Mouse (Mus musculus) kidney, adult 18-20 months (tissue): ENCODE measurements at regions not wholly inside any gene's neighbourhood (a gene's known extent, or its start where the extent isn't known, plus 50 kb on each side); places are given as distances from the start of the nearest gene placed in this dataset.

Experiments
- DNase-seq: peaks from one replicate; pipeline ENCODE4 v3.0.0; 2021

DNA sequence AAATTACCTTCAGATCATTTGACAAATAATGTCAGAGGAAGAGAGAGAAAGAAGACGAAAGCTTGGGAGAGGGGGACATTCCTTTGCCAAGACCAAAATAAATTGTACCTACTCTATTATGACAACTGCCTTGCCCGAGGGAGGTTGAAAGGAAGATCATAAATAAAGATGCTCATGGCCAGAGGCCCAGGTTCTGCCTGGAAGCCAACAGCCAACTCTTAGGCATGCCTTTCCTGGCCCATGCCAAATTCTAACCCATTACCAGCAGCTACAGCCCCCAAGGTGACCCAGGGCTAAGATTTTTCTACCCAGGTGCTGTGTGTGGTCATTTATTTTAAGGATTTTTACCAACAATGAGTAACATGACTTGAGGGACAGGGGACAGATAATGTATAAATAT is 54.9 kb downstream of the Cbln1 start:
- no peak for DNase-seq

DNA sequence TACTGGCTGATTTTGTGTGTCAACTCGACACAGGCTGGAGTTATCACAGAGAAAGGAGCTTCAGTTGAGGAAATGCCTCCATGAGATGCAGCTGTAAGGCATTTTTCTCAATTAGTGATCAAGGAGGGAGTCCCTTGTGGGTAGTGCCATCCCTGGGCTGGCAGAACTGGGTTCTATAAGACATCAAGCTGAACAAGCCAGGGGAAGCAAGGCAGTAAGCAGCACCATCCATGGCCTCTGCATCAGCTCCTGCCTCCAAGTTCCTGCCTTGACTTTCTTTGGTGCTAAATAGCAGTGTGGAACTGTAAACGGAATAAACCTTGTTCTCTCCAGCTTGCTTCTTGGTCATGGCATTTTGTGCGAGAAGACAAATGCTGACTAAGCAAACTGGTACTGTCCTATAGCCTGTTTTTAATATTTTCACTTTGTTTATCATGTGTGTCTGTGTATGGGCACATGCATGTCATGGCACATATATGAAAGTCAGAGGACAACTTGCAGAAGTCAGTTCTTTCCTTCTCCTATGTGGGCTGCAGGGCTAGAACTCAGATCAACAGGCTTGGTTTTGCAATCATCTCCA is 57.3 kb downstream of the Cbln1 start:
- no peak for DNase-seq

DNA sequence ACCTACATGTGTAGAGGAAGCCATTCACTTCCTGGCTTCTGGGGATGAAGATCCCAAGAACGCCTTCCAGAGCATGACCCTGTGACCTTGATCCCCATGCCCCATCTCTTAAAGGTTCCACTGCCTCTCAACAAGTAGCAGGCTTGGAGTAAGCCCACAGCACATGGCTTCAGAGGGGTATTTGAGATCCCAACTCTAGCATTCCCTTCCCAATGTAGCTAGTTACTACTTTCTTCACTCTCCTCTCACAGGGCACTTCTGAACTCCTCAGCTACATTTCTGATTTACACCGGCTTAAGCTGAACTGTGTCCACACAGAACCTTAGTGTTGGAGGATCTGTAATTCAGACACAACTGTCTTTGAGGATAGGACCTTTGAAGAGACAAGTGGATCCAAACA is 83.4 kb downstream of the Cbln1 start:
- DNase-seq: no peak

DNA sequence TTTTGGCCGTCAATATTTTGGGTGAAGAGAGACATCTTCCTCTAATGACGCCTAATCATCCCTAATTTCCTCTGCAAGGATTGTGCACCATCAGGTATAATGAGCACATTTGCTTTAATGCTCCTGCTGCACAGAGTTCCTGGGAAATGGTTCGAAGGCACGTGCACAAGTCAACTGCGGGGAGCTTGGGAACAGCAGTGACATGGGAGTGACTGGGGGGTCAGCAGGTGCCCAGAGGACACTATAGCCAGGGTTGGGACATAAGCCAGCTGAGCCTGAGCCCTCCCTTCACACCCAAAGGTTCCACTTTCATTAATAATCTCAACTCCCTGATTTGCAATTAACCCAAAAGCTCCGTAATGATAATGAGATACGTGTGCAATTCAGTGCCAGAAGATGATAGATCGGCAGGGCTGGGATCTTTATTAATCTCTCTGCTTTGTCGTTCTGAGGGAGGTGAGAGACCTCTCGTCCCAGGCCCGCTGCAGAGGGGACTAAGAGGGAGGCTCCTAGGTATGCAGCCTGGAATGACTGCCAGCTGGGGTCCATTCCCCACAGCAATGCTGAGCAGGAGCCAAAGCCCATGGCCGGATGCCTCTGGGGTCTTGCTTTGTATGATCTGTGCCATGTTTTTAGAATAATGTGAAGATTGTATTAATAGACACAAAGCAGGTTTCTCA is 88.7 kb downstream of the Cbln1 start:
- DNase-seq: no peak

DNA sequence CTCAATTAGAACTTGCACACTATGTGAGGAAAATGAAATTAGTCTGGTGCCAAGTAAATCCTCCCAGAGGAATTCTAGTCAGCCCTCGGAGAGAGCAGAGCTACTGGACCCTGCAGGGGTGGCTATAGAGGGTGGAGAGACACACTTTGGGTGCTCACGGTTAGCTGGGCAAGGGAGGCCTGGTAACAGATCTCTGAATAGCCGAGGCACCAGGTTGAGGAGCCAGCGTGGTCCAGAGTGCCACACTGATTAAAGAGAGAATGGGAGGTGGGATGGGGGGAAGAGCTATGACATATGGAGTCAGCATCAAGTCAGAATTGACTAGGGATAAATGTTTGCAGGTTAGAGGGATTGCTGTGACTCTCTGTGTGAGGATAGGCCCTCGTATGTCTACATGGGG is 90.1 kb downstream of the Cbln1 start:
- DNase-seq: no peak

DNA sequence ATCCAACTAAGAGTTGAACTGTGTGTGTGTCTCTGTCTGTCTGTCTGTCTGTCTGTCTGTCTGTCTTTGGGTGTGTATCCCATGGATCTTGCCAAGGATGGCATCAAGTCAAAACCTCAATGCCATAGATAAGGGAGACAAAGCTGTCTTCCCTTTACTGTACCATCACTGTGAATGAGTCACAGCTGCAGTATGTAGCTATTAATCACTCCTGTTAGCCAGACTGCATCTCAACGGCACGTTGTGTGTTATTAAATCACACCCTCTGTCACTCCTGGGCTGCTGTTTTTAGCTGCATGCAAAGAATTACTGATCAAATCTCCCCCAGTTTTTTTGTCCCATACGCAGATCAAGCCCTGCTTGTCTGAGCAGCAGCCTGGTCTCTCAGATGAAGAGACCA is 91.6 kb downstream of the Cbln1 start:
- no peak for DNase-seq

DNA sequence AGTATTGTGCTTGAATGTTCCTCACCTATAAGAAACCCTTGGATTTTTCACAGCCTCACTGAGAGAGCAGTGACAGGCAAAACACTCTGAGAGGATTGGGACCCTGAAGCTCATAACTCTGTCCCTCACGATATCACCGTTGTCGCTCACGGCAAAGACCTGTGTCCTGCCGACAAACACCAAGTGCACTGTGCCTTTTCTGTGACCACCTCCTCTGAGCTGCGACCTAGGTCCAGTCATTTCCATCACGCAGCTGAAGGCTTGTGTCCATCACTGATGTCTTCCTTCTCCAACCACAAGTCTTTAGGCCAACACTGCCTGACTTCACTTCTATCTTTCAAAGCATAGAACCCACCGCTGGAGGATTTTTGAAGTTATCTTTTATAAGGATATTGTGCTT is 93.1 kb downstream of the Cbln1 start:
- DNase-seq: no peak

DNA sequence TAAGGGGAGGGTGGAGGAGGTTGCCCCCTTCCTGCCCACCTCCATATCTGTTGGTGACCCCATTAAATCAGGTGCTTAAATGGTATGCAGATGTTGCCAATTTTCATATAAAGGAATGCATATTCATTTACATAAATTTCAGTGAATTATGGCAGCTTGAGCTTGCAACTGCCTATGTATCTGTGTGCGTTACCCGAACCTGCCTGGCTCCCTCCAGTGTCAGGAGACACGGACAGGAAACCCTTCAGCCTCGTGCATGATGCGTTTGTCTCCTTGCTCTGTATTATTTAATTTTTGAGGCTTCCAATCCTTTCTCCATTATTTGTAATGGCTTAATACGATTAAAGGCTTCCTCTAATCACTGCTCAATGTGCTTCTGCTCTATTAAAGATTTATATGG is 98.4 kb downstream of the Cbln1 start:
- no peak for DNase-seq

DNA sequence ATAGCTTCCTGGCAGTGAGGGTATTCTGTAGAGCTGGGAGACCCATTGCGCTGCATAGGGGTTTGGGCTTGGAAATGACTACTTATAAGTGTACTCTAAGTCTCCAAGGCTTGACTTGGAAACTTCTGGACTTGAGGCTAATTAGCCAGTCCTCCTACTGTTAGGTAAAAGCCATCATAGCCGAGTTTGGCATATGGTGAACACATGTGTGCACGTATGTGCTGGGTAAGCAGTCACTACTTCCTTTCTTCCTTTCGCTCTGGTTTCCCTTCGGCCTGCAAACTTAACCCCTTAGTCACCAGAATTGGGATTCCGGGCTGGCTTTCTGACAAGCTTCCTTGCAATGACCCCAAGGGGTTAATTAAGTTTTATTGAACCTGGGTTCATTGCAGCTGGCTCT is 98.9 kb downstream of the Cbln1 start:
- DNase-seq: no peak

DNA sequence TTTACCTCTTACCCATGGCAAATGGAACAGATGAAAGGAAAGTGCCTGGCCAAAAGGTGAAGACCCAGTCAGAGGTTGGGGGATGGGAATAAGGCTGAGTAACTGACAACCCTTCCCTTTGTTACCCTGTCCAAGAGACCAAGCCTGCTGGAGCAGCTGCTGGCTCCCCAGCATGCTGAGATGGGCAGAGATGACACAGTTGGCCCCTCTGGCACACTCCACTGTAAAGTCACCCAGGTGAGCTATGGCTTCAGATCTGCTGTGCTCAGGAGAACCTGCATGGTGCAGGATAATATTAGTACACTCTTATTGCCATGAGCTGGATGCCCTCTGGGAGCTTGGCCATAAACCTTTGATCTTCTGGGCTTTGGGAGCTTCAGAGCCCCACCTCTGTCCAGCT is 100.3 kb downstream of the Cbln1 start:
- no peak for DNase-seq

DNA sequence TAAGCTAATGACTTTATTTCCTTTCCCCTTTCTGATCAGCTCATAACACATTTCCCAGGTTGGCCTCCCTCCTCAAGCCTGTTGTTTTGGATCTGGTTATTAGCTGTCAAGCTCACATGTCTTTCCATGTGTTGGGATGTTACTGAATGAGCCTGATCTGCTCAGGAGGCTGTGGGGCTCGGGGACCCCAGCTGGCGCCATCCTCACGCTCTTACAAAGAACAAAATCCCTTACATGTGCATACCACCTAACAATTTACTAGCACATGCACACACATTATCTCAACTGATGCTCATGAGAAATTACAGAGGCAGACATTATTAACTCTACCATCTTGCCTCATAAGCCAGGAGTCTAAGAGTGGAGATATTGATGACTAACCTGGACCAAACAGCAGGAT is 102.2 kb downstream of the Cbln1 start:
- DNase-seq: no peak

DNA sequence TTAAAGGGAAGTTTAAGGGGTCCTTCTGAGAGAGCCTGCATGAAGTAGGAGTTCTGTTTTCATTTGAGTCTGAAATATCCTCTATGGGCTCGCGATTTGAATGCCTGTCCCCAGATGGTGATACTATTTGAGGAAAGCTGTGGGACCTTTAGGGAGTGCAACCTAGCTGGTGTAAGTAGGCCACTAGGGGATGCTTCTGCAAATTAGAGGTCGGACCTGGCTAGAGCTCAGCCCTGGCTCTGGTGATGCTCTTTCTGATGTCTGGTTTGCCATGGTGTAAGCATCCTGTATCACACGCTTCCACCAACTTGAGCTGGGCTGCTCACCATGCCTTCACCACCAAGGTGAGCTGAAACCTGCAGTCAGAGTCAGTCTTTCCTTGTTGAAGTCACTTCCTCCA is 121.9 kb downstream of the Cbln1 start:
- no peak for DNase-seq

DNA sequence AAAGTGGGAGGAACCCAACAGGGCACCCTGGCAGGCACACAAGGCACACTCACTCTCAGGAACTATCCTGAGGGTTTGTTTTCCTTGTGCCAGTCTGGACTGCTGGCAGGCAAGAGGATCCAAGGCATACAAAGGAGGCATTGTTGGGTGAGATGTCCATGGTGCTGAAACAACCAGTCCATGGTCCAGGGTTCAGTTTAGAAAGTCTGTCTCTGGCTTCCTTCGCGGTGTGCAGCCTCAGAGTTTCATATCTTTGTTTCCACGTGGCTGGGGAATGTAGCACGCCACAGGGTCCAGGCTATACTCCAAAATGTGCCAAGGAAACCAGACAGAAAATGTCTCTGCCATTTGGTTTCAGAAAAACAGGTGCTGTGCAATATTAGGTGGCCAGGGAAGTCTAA is 122.6 kb downstream of the Cbln1 start:
- DNase-seq: no peak

DNA sequence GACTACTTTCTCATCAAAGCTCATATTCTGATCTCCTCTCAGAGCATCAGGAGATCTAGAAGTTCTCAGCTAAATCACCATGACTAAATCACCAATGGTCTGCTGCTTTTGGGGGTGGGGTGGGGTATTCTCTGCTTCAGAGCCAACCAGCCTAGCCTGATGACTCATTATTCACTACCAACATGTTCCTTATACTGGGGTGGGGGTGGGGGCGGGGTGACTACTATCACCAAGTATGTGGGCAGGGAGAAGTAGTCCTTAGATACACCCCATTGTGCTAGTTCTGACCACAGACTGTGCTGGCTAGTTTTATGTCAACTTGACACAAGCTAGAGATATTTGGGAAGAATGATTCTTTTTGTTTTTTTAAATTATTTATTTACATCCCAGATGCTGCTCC is 143.0 kb downstream of the Cbln1 start:
- DNase-seq: no peak

DNA sequence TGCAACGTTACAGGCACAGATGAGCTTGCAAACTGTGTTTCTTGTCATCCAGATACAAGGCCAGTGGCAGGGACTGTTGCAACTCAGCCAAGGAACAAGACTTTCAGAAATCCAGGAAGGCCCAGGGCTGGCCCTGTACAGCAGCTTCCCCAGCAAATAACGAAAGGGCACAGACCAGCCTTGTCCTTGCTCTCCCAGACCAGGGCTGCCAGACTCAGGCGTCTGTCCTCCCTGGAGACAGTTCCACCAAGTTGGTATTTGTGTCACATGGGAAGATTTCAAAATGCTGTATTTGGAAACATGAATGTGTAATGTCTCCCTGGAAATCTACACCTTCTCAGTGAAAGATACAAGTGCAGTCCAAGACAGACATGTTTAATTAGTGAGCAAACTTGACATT is 157.8 kb downstream of the Cbln1 start:
- no peak for DNase-seq

DNA sequence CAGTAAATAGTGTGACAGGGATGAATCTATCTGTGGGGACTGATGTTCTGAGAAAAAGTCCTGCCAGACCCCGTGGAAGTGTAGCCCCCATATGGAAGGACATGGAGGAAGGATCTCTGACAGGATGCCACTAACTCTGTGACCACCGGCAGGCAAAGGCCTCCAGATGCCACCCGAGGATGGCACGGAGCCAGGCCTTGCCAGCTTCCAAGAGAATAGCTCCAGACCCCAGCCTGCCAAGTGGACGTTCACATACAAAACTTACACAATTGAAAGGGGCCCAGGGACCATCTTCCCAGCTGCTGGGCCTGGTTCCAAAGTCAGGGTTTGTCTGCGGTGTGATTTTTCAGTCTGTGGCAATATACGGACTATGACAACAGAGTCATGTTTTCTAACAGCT is 161.1 kb downstream of the Cbln1 start:
- DNase-seq: no peak

DNA sequence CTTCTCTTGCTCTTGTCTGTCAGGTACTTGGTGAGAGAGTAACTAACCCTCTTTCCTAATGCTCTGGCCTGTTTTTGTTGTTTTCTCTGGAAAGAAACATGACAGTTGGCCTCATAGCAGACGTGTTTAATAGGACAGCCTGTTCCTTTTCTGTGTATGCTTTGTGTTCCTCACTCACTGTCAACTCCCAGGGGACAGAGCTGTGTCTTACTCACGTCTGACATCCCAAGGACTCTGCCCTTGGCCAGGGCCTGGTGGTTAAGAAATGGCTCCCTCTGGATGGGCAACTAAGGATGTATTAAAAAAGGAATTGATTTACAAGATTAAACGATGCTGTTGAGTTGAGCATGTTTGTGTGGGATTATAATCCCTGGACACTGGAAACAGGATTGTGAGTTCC is 164.1 kb downstream of the Cbln1 start:
- DNase-seq: no peak

DNA sequence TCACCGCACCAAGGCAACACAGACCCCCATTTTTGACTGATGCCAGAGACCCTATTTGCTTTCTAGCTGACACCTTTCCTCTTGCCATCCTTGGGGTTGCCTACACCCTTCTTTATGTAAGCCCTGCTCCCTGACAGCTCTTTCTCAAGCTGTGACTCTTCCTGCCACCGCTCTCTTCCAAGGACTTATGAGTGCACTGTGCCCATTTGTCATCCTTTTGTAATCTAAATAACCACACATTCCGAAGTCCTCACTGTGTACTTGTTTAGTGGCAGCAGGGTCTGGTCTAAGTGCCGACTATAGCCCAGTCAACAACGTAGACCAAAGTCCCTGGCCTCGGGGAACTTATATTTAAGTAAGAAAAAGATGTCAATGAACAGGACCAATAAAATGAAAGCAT is 167.4 kb downstream of the Cbln1 start:
- no peak for DNase-seq

DNA sequence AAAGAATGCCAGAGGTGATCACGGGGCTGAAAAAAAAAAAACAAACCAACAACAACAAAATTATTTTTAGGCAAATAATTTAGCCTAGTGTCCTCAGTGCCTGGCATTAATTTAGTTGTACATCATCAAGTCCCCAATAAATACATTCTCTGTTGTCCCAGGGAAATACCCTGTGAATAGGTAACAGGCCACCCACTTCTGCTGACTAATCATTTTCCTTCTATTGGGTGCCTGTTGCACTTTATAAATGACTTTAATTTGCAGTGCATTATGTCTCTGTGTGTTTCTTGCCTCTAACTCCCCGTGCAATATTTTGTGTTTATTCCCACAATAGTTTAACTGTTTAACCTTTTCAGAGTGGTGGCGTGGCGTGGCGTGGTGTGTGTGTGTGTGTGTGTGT is 168.9 kb downstream of the Cbln1 start:
- DNase-seq: no peak

DNA sequence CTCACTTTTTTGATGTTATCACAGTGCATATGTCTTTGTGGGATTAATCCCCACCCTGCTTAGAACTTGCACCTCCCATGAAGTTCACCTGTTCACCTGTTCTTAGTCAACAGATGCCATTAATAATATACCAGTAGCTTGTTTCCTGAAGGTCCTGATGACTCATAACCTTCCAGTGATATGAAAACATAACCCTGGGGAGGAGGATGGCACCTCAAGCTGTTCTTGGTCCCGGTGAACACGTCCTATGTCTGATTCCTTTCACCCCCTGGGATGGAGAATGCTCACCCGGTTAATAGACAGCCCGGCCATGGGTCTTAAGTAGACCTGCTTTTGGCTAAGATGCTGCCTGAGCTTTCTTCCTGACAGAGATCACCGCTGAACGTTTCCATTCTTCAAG is 174.6 kb downstream of the Cbln1 start:
- no peak for DNase-seq

DNA sequence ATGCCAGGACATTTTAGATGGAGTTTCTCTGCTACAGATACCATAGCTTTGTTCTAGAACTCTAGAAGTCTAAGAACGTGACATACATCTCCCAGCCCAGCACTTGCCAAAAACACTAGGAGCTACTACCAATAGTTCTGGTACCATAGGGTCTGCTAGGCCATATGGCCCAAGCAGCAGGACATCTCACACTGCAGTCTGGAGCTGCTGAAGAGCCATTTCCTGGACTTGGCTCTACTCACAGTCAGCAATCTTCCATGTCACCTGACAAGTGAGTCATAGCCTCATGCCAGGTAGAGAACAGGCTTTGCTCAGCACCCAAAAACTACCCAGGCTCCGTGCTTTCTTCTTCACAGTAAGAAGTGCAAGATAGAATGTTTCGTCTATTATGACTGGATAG is 175.1 kb downstream of the Cbln1 start:
- DNase-seq: no peak

DNA sequence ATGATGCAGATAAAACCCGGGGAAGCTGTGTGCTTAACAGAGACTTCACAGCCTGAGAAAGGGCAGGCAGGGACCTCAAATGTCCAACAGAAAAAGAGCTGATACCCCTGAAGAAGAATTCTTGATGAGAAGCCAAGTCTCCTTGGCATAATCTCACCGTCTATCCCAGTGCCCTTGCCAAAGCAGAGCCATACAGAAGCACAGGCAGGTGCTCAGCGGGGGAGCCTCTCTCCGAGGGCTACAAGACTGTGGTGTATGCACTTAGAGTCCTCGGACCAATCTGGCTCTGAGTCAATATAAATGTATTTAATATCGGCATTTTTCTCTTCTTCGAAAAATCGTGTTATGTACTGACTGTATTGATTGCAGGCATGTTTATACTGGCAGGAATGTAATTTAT is 186.3 kb downstream of the Cbln1 start:
- no peak for DNase-seq

DNA sequence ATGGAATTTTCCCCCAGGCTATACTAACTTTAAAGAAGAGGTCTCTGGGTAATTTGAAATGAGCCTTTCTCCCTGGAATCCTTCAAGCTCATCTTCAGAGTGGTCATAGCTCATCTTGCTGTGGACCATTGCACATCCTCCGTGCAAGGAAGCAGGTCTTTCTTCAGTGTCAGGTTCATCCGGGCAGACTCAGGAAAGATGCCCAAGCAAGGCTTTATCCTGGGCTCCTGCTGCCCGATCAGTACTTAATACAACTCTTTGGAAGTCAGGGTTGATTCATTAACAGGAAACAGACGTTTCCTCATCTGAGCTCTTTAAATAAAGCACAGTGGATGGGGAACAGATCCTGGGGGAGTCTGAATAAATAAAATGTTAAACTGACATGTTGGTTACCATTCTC is 188.1 kb downstream of the Cbln1 start:
- no peak for DNase-seq

DNA sequence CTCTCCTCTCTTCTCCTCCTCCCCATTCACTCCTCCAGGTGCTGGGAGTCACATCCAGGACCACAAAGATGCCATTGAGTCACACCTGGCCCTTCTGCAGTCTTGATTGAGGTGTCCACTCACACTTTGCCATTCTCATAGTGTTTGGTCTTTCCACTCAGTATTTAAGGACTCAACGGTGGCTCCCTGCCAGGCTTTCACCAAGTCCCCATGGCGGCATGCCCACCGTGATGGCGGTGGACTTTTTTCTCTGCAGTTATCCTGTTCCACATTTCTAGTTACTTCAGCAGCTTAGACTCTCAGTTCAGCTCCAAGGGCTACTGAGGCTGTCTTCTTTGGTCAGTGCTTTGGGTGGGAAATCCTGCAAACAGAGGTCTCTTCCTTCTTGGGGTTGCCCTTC is 189.9 kb downstream of the Cbln1 start:
- DNase-seq: no peak

DNA sequence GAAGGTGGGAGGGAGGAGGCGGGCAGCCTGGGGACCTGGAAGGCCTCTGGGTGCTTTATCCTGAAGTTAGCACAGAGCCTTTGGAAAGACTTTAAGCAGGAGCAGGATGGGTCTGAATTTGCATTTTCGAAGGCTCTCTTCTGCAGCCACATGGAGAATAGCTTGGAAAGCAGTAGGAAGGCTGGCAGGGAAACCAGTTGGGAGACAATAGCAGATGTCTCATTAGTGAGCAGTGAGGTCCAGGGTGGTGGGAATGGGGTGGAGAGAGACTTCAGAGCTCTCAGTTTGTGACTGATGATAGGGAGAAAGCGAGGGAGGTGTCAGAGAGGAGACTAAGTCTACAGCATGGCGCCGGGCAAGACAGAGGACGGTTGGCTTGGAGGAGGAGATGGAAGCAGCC is 199.1 kb downstream of the Cbln1 start:
- no peak for DNase-seq
